Mouse (Mus musculus) adrenal gland, postnatal 10 days (tissue): ENCODE measurements around the gene Zfp735. TPM values are rescaled to one million over a fixed set of nuclear protein-coding genes. Genes with fewer than 3 reads are reported as not detected.

Experiments
- DNase-seq: peaks from one replicate; pipeline ENCODE4 v3.0.0; 2021; ENCODE audit warnings: mixed read lengths
- long read RNA-seq, 2 experiments: library from polyadenylated mRNA; stranded (forward); transcript quantifications; one replicate each; pipeline ENCODE4 v2.0.0; 2021
- total RNA-seq, 2 experiments: library from RNA; stranded (reverse); gene quantifications; 2 replicates each; pipeline ENCODE4 v1.2.3; 2021

Zfp735 gene
- not detected for total RNA-seq
- long read RNA-seq, experiment 1, result 0 reads
- long read RNA-seq, experiment 2, result 0 reads

GRCm38 (mm10) chr11:73688478-73688877 lies at the start of gene Zfp735:
Gene Zfp735 (plus strand): TSS chr11:73688778.
- DNase-seq, result no peak

DNA sequence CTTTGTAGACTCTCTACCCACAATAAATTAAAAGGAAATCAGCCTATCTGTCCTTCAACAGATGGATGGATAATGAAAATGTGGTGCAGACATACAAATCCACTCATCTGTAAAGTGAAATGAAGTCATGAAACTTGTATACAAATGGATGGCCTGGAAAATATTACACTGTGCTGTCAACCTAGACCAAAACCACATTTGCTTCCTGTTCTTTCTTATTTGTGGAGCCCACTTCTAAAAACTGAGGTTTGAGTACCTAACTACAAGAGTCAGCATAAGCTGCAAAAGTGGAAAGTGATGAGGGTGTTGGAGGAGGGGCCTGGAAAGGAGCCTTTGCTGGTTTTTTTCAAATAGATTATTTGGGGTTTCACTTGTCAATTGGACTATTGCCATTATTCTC lies 70.5 kb downstream of the Zfp735 start:
- DNase-seq, result no peak

Other genes starting within 250 kb of the Zfp735 start
- not detected for gene Olfr380, start 231.3 kb upstream of the Zfp735 start, total RNA-seq
- not detected for gene Olfr381, start 197.2 kb upstream of the Zfp735 start, total RNA-seq
- not detected for gene Olfr382, start 171.6 kb upstream of the Zfp735 start, total RNA-seq
- gene Olfr385, start 95.8 kb upstream of the Zfp735 start, total RNA-seq, result not detected
- gene Olfr384, start 90.2 kb upstream of the Zfp735 start, total RNA-seq, result not detected
- gene Olfr389, start 91.9 kb downstream of the Zfp735 start, total RNA-seq, result not detected
- not detected for gene Olfr390, start 94.2 kb downstream of the Zfp735 start, total RNA-seq
- gene Olfr391-ps, start 114.3 kb downstream of the Zfp735 start, total RNA-seq, result not detected
- not detected for gene Olfr392, start 128.3 kb downstream of the Zfp735 start, total RNA-seq
- gene Olfr393, start 162.7 kb downstream of the Zfp735 start, total RNA-seq, result not detected
- not detected for gene Olfr394, start 202.0 kb downstream of the Zfp735 start, total RNA-seq
- gene Olfr395, start 220.5 kb downstream of the Zfp735 start, total RNA-seq, result not detected
- gene Olfr23, start 247.9 kb downstream of the Zfp735 start, total RNA-seq, result not detected